Mouse (Mus musculus) spleen, adult 2 months (tissue): ENCODE data around the gene Adam22. TPM values are rescaled to one million over a fixed set of nuclear protein-coding genes. Genes with fewer than 3 reads are reported as not detected.

Experiments
- DNase-seq, 2 experiments: peaks; one replicate each; pipeline versions ENCODE4 v3.0.0 to v3.0.0-alpha.2; 2012 to 2021; ENCODE audit warnings: low spot score in 2 of 2, low read depth in 1 of 2
- H3K27ac ChIP-seq: fragments of 200-500 bp; 2 replicates; pipeline ENCODE4 v1.5.1; 2012; ENCODE audit warnings: low read length, inconsistent platforms; ENCODE audit not compliant: insufficient read depth
- H3K27me3 ChIP-seq: fragments of 200-500 bp; 2 replicates; pipeline ENCODE4 v1.6.1; 2012; ENCODE audit warnings: mild to moderate bottlenecking, moderate library complexity, low read length, inconsistent platforms; ENCODE audit not compliant: control insufficient read depth, insufficient read depth
- H3K36me3 ChIP-seq: fragments of 200-500 bp; 2 replicates; pipeline ENCODE4 v1.6.1; 2012; ENCODE audit warnings: mild to moderate bottlenecking, low read length, inconsistent platforms; ENCODE audit not compliant: control insufficient read depth, insufficient read depth
- H3K4me1 ChIP-seq: fragments of 200-500 bp; 2 replicates; pipeline ENCODE4 v1.6.1; 2011; ENCODE audit warnings: inconsistent platforms; ENCODE audit not compliant: control insufficient read depth, insufficient read depth, insufficient read length
- H3K4me3 ChIP-seq: fragments of 200-500 bp; 2 replicates; pipeline ENCODE4 v1.5.1; 2011; ENCODE audit warnings: mild to moderate bottlenecking, inconsistent platforms; ENCODE audit not compliant: insufficient read depth, insufficient read length; ENCODE audit errors: extremely low read depth
- CTCF ChIP-seq: fragments of 200-500 bp; IDR thresholded peaks from 2 replicates; pipeline ENCODE4 v1.5.1; 2011; ENCODE audit warnings: mild to moderate bottlenecking, inconsistent platforms; ENCODE audit not compliant: insufficient read depth, insufficient read length, insufficient replicate concordance; ENCODE audit errors: extremely low read depth
- POLR2A ChIP-seq: fragments of 200-500 bp; IDR thresholded peaks from 2 replicates; pipeline ENCODE4 v1.6.1; 2011; ENCODE audit warnings: low read depth, low read length, inconsistent platforms
- WGBS: fragments of 180-500 bp; shearing (Covaris S2); methylation state at CpG from one replicate; pipeline ENCODE4 v1.1.7; 2018; 5-methylcytosine and 5-hydroxymethylcytosine counted together
- polyA plus RNA-seq: library from polyadenylated mRNA; depleted of rRNA; stranded (reverse); fragments of >200 nt; gene quantifications from 2 replicates; pipeline ENCODE4 v1.2.3, GENCODE M21; 2012

The Adam22 gene
- polyA plus RNA-seq, 1 experiment: 1.1 TPM

DNA sequence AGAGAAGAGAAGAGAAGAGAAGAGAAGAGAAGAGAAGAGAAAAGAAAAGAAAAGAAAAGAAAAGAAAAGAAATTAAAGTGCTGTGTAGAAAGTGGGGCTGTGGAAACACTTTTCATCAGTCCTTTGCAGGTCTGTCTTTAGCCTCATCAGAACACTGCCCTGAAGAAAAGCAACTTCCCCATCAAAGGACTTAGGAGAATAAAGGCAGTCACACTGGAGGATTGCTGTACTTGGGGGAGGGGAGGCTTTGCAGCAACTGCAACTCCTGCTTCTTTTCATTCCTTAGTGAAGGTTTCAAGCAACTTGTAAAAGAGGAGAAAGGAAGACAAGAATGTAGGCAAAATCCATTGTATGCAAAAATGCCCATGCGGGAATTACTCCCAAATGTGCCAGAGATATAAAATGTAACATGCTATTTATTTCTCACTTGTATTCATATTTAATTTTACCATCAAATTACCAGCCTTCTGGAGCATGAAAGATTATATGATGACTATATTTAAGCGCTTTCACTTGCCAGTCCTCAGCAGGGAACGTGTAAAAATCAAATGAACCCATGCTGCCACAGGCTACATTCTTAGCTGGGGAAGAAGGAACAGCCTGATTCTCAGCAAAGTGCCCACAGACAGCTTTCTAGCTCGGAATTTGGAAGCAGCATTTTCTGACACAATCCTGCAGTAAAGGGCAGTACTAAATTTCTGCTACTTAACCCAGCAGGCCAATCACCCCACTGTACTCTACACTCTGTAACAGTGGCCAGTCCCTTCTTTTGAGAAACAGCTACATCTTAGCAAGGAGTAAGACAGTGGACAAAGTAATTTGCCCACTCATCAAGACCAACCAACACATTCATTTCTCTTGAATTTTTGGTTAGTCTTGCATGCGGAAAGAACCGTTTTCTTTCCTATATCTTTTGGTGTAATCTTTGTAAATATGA is 78.0 kb downstream of the Adam22 start:
- Histone ChIP-seq H3K27ac (no peak overlapping the region), H3K4me1 (no peaks in the 10 kb centered on the region), H3K36me3 (no peaks in the 10 kb centered on the region), H3K27me3 (no peaks in the 10 kb centered on the region), H3K4me3 (no peak overlapping the region)
- DNase-seq: no peak
- TF ChIP-seq POLR2A (no peak), CTCF (no peak)
- WGBS: 83% methylated on average over 6 of the region's 6 CpGs

- TF ChIP-seq POLR2A (no peak), CTCF (no peak)
- Histone ChIP-seq H3K4me1 (no peaks in the 10 kb centered on the region), H3K4me3 (no peak overlapping the region), H3K27ac (no peak overlapping the region), H3K36me3 (no peaks in the 10 kb centered on the region), H3K27me3 (no peaks in the 10 kb centered on the region)
- DNase-seq: no peak
- WGBS: 72% methylated on average over 5 of the region's 5 CpGs
Observed at GRCm38 (mm10) chr5:8284123-8284522, 83.8 kb downstream of the Adam22 start.

GRCm38 (mm10) chr5:8276141-8276540 is 91.8 kb downstream of the Adam22 start:
- DNase-seq: no peak
- no peak overlapping the region for H3K27ac ChIP-seq
- H3K4me1 ChIP-seq: no peaks in the 10 kb centered on the region
- 86% methylated on average over 1 of the region's 1 CpGs for WGBS
- no peaks in the 10 kb centered on the region for H3K27me3 ChIP-seq
- H3K4me3 ChIP-seq: no peak overlapping the region
- H3K36me3 ChIP-seq: no peaks in the 10 kb centered on the region
- TF ChIP-seq CTCF: no peak
- no peak for TF ChIP-seq POLR2A

GRCm38 (mm10) chr5:8257366-8257765 is 110.6 kb downstream of the Adam22 start:
- WGBS: 96% methylated on average over 1 of the region's 1 CpGs
- Histone ChIP-seq H3K27ac (no peak overlapping the region), H3K4me3 (no peak overlapping the region), H3K27me3 (no peaks in the 10 kb centered on the region), H3K4me1 (no peaks in the 10 kb centered on the region), H3K36me3 (no peaks in the 10 kb centered on the region)
- TF ChIP-seq POLR2A: no peak
- TF ChIP-seq CTCF: no peak
- DNase-seq: no peak

- Histone ChIP-seq H3K27me3 (no peaks in the 10 kb centered on the region), H3K36me3 (no peaks in the 10 kb centered on the region), H3K27ac (no peak overlapping the region), H3K4me3 (no peak overlapping the region), H3K4me1 (no peaks in the 10 kb centered on the region)
- WGBS: 45% methylated on average over 4 of the region's 4 CpGs
- TF ChIP-seq POLR2A (no peak), CTCF (no peak)
- DNase-seq: no peak
Observed at GRCm38 (mm10) chr5:8256487-8256886, 111.5 kb downstream of the Adam22 start.

DNA sequence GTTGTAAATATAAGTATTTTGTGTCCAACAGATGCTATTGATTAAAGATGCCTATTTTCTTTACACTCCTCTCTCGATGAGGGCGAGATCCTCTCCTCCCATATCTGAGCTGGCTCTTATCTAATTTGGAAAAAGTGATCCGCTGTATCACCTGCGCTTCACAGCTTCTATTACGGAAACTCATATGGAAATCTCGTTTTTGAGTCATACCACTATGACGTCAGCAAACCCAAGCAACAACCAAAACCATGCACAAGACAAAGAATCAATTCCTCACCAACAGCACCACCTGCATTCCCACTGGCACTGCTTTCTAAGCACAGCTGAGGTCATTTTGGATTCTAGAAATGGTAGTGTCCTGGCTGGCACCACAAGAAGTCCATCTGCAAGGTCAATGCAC is 123.3 kb downstream of the Adam22 start:
- TF ChIP-seq CTCF (no peak), POLR2A (no peak)
- no peaks in the 10 kb centered on the region for H3K36me3 ChIP-seq
- H3K4me1 ChIP-seq: no peaks in the 10 kb centered on the region
- no peak overlapping the region for H3K27ac ChIP-seq
- no peaks in the 10 kb centered on the region for H3K27me3 ChIP-seq
- no peak for DNase-seq
- H3K4me3 ChIP-seq: no peak overlapping the region
- WGBS: 88% methylated on average over 7 of the region's 7 CpGs

GRCm38 (mm10) chr5:8243064-8243615 is 124.8 kb downstream of the Adam22 start:
- H3K4me3 ChIP-seq: no peak overlapping the region
- H3K27me3 ChIP-seq: no peaks in the 10 kb centered on the region
- no peak for DNase-seq
- no peaks in the 10 kb centered on the region for H3K36me3 ChIP-seq
- WGBS: 77% methylated on average over 4 of the region's 4 CpGs
- no peaks in the 10 kb centered on the region for H3K4me1 ChIP-seq
- H3K27ac ChIP-seq: no peak overlapping the region
- no peak for TF ChIP-seq POLR2A
- no peak for TF ChIP-seq CTCF
